ENCODE assay signal across 18 mouse cellular contexts in the genomic region with DNA sequence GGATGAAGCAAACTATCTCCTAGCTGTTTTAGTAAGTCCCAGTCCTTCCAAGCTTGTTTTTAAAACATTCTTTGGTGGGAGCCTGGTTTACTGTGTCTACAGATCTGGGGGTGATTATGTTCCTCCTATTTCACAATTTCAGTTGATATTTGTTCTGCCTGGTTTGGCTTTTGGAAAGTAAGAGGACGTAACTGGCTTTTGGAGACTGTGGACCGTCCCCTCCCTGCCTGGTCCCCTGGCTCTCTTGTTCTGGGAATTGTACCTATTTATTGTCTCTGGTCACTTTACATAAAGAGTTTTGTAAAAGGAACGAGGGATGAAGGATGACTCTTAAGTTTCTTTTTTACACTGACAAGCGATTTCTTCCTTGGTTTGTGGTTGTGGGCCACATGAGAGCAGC.
DNase-seq lines count a peak whose midpoint lies in the region; ATAC-seq and TF ChIP-seq lines count a peak whose summit lies in the region.
"Had no signal": no experiment of that assay in that cellular context is flagged by ENCODE, and none has a peak within 500 bp of the region (broad histone marks: within the 10 kb centered on the region; RNA-seq: fewer than 3 reads in every experiment).

No protein-coding gene starts in this region.

- H3K4me2 ChIP-seq in embryonic facial prominence, embryonic 13.5 days: no peak overlapping the region
- H3K4me2 ChIP-seq in liver, embryonic 11.5 days: no peak overlapping the region
- no peak overlapping the region for H3K4me2 ChIP-seq in lung, embryonic 15.5 days
- no peak overlapping the region for H3K4me2 ChIP-seq in stomach, postnatal 0 days (replicated peaks; ENCODE audit: low read depth)
- H3K4me2 ChIP-seq: forebrain, embryonic 15.5 days; heart, embryonic 11.5 days; heart, embryonic 15.5 days; hindbrain, embryonic 13.5 days had no signal

- TF ChIP-seq EP300 in stomach, postnatal 0 days (optimal IDR thresholded peaks at IDR 0.05): no peak

- TF ChIP-seq POLR2A in liver, adult 2 months (IDR thresholded peaks at IDR 0.05; ENCODE audit: extremely low read depth, insufficient read depth, low read length): no peak

- H3K27me3 ChIP-seq in embryonic facial prominence, embryonic 13.5 days: no peaks in the 10 kb centered on the region
- H3K27me3 ChIP-seq in embryonic facial prominence, embryonic 10.5 days (replicated peaks; ENCODE audit: low read depth, poor library complexity, severe bottlenecking): no peaks in the 10 kb centered on the region
- H3K27me3 ChIP-seq in liver, adult 2 months (ENCODE audit: control insufficient read depth, insufficient read depth, low read length): no peaks in the 10 kb centered on the region
- H3K27me3 ChIP-seq in liver, embryonic 11.5 days (replicated peaks; ENCODE audit: control insufficient read depth, insufficient read depth, low read length): no peaks in the 10 kb centered on the region
- H3K27me3 ChIP-seq in lung, embryonic 15.5 days: no peaks in the 10 kb centered on the region
- H3K27me3 ChIP-seq in stomach, postnatal 0 days (ENCODE audit: control insufficient read depth, insufficient read depth, low read length): no peaks in the 10 kb centered on the region
- H3K27me3 ChIP-seq: forebrain, embryonic 15.5 days; heart, embryonic 15.5 days; hindbrain, embryonic 13.5 days had no signal

- no peaks in the 10 kb centered on the region for H3K36me3 ChIP-seq in embryonic facial prominence, embryonic 13.5 days
- H3K36me3 ChIP-seq in embryonic facial prominence, embryonic 10.5 days (replicated peaks): no peaks in the 10 kb centered on the region
- no peaks in the 10 kb centered on the region for H3K36me3 ChIP-seq in liver, adult 2 months (ENCODE audit: control insufficient read depth, insufficient read depth, low read length)
- H3K36me3 ChIP-seq in liver, embryonic 11.5 days (ENCODE audit: control insufficient read depth, insufficient read depth, low read length): no peaks in the 10 kb centered on the region
- no peaks in the 10 kb centered on the region for H3K36me3 ChIP-seq in lung, embryonic 15.5 days
- no peaks in the 10 kb centered on the region for H3K36me3 ChIP-seq in stomach, postnatal 0 days (ENCODE audit: control insufficient read depth, insufficient read depth, low read length)
- H3K36me3 ChIP-seq: forebrain, embryonic 15.5 days; G1E; heart, embryonic 15.5 days; hindbrain, embryonic 13.5 days had no signal

- no peak for ATAC-seq in embryonic facial prominence, embryonic 13.5 days (ENCODE audit: insufficient number of reproducible peaks, insufficient read depth, low FRiP score, low TSS enrichment, low read depth)
- no peak for ATAC-seq in liver, embryonic 11.5 days (replicated peaks; ENCODE audit: low FRiP score)
- no peak for ATAC-seq in lung, embryonic 15.5 days (ENCODE audit: borderline replicate concordance, extremely low read depth, low FRiP score, low TSS enrichment)
- ATAC-seq in stomach, postnatal 0 days (ENCODE audit: low FRiP score, low TSS enrichment): no peak
- ATAC-seq: CD4-positive, CD25-positive, alpha-beta regulatory T cell, adult 4 months had no signal

- no peak overlapping the region for H3K4me3 ChIP-seq in embryonic facial prominence, embryonic 13.5 days
- H3K4me3 ChIP-seq in embryonic facial prominence, embryonic 10.5 days: no peak overlapping the region
- H3K4me3 ChIP-seq in liver, adult 2 months (ENCODE audit: insufficient read depth, low read depth, low read length): no peak overlapping the region
- H3K4me3 ChIP-seq in liver, embryonic 11.5 days (ENCODE audit: low read depth, low read length): no peak overlapping the region
- no peak overlapping the region for H3K4me3 ChIP-seq in lung, embryonic 15.5 days
- H3K4me3 ChIP-seq in stomach, postnatal 0 days (ENCODE audit: low read depth, low read length): no peak overlapping the region
- H3K4me3 ChIP-seq: forebrain, embryonic 15.5 days; heart, adult 2 months; heart, embryonic 15.5 days; hindbrain, embryonic 13.5 days had no signal

- no peaks in the 10 kb centered on the region for H3K9me3 ChIP-seq in embryonic facial prominence, embryonic 13.5 days
- H3K9me3 ChIP-seq in embryonic facial prominence, embryonic 10.5 days: no peaks in the 10 kb centered on the region
- H3K9me3 ChIP-seq in liver, embryonic 11.5 days (ENCODE audit: control insufficient read depth, low read length): no peaks in the 10 kb centered on the region
- no peaks in the 10 kb centered on the region for H3K9me3 ChIP-seq in lung, embryonic 15.5 days
- no peaks in the 10 kb centered on the region for H3K9me3 ChIP-seq in stomach, postnatal 0 days (ENCODE audit: control insufficient read depth, low read length)
- H3K9me3 ChIP-seq: forebrain, embryonic 15.5 days; G1E; heart, embryonic 15.5 days; hindbrain, embryonic 13.5 days had no signal

- H3K27ac ChIP-seq in embryonic facial prominence, embryonic 13.5 days: peak overlapping the region; percentile 60; the same call in 1 of the 2 replicates
- no peak overlapping the region for H3K27ac ChIP-seq in embryonic facial prominence, embryonic 10.5 days (replicated peaks)
- peak overlapping the region; percentile 92 for H3K27ac ChIP-seq in liver, adult 2 months (replicated peaks; ENCODE audit: insufficient read depth, low read depth, low read length)
- no peak overlapping the region for H3K27ac ChIP-seq in liver, embryonic 11.5 days (ENCODE audit: low read depth, low read length)
- peak overlapping the region; percentile 87 for H3K27ac ChIP-seq in lung, embryonic 15.5 days
- 0 out of 2 replicates have a peak overlapping the region, but pooled peaks have one; percentile 30 for H3K27ac ChIP-seq in stomach, postnatal 0 days (replicated peaks)
- H3K27ac ChIP-seq: heart, adult 2 months; heart, embryonic 15.5 days; hindbrain, embryonic 13.5 days had no signal

- TF ChIP-seq CTCF in liver, adult 2 months (IDR thresholded peaks at IDR 0.05; ENCODE audit: low read depth, low read length): no peak
- no peak for TF ChIP-seq CTCF in stomach, postnatal 0 days (IDR thresholded peaks at IDR 0.05; ENCODE audit: low read depth)

- no peak overlapping the region for H3K9ac ChIP-seq in embryonic facial prominence, embryonic 13.5 days
- peak overlapping the region; percentile 50 for H3K9ac ChIP-seq in liver, adult 2 months (ENCODE audit: low read depth, low read length)
- H3K9ac ChIP-seq in liver, embryonic 11.5 days (ENCODE audit: low read depth, low read length): no peak overlapping the region
- H3K9ac ChIP-seq in lung, embryonic 15.5 days: no peak overlapping the region
- H3K9ac ChIP-seq in stomach, postnatal 0 days (ENCODE audit: low read length): no peak overlapping the region
- H3K9ac ChIP-seq: forebrain, embryonic 15.5 days; heart, embryonic 15.5 days; hindbrain, embryonic 13.5 days had no signal

- WGBS in embryonic facial prominence, embryonic 13.5 days: 64% methylated on average over 4 of the region's 4 CpGs
- WGBS in embryonic facial prominence, embryonic 10.5 days: 81% methylated on average over 4 of the region's 4 CpGs
- WGBS in liver, adult 2 months: 33% methylated on average over 4 of the region's 4 CpGs
- WGBS in liver, embryonic 11.5 days: 62% methylated on average over 4 of the region's 4 CpGs
- 67% methylated on average over 4 of the region's 4 CpGs for WGBS in lung, embryonic 15.5 days
- WGBS in stomach, postnatal 0 days: 73% methylated on average over 4 of the region's 4 CpGs

- no peak for DNase-seq in embryonic facial prominence, embryonic 10.5 days (ENCODE audit: low spot score)
- peak; percentile 82 for DNase-seq in liver, adult 2 months (ENCODE audit: extremely low read depth, low read depth, low spot score)
- no peak for DNase-seq in liver, embryonic 11.5 days (ENCODE audit: low spot score)
- DNase-seq in lung, postnatal 4 days: no peak
- DNase-seq in stomach, postnatal 0 days (ENCODE audit: low spot score): no peak
- DNase-seq: adrenal gland, adult 8-10 months; B cell, adult 2 months; cerebellum, adult 2 months; gastrocnemius, postnatal 14 days had no signal

- H3K4me1 ChIP-seq in embryonic facial prominence, embryonic 13.5 days: peaks cover 22% of the 10 kb centered on the region
- peaks cover 38% of the 10 kb centered on the region for H3K4me1 ChIP-seq in embryonic facial prominence, embryonic 10.5 days
- peaks cover 26% of the 10 kb centered on the region for H3K4me1 ChIP-seq in liver, adult 2 months (ENCODE audit: control insufficient read depth, insufficient read depth, low read length)
- H3K4me1 ChIP-seq in liver, embryonic 11.5 days (replicated peaks; ENCODE audit: control insufficient read depth, insufficient read depth, low read length): 0 out of 2 replicates have a peak, but pooled peaks cover 4% of the 10 kb centered on the region
- H3K4me1 ChIP-seq in lung, embryonic 15.5 days: peaks cover 50% of the 10 kb centered on the region
- peaks cover 9% of the 10 kb centered on the region; the same call in 1 of the 2 replicates for H3K4me1 ChIP-seq in stomach, postnatal 0 days (replicated peaks; ENCODE audit: control insufficient read depth, insufficient read depth)

- H3K79me2 ChIP-seq in liver, adult 2 months (ENCODE audit: control insufficient read depth, insufficient read depth, low read length): no peaks in the 10 kb centered on the region

Comparison
In these comparisons a context has a peak if more than half of its experiments do, and no peak if none do; other contexts are left out.
1. H3K27ac ChIP-seq: peak in embryonic facial prominence, embryonic 13.5 days (single experiment), liver, adult 2 months (single experiment), lung, embryonic 15.5 days (single experiment) and stomach, postnatal 0 days (single experiment); none in embryonic facial prominence, embryonic 10.5 days (single experiment) and liver, embryonic 11.5 days (single experiment).